Mouse (Mus musculus) neural tube, embryonic 15.5 days (tissue): ENCODE data around the gene Btbd35f7. TPM values are rescaled to one million over a fixed set of nuclear protein-coding genes. Genes with fewer than 3 reads are reported as not detected.
"Not testable (repeated sequence)": the region's sequence is repeated elsewhere in the genome, so short reads cannot be mapped to it uniquely, and the experiment has no call there.

Source experiments
- ATAC-seq: fragments of 200-750 bp; cut with Nextera tagmentation; 2 replicates; pipeline ENCODE4 v1.8.0; 2017; ENCODE audit warnings: mild to moderate bottlenecking, moderate TSS enrichment, moderate library complexity; ENCODE audit not compliant: low FRiP score
- H3K27ac ChIP-seq: fragments of 300-500 bp; sonication (generic); replicated peaks from 2 replicates; pipeline ENCODE4 v1.5.1; 2015; ENCODE audit warnings: mild to moderate bottlenecking, inconsistent platforms
- H3K27me3 ChIP-seq: fragments of 300-500 bp; sonication (generic); replicated peaks from 2 replicates; pipeline ENCODE4 v1.6.1; 2015; ENCODE audit warnings: inconsistent platforms
- H3K36me3 ChIP-seq: fragments of 300-500 bp; sonication (generic); 2 replicates; pipeline ENCODE4 v1.6.1; 2015; ENCODE audit warnings: inconsistent platforms
- H3K4me1 ChIP-seq: fragments of 300-500 bp; sonication (generic); 2 replicates; pipeline ENCODE4 v1.6.1; 2015; ENCODE audit warnings: inconsistent platforms
- H3K4me2 ChIP-seq: fragments of 300-500 bp; sonication (generic); 2 replicates; pipeline ENCODE4 v1.6.1; 2015; ENCODE audit warnings: inconsistent platforms, mild to moderate bottlenecking, moderate library complexity
- H3K4me3 ChIP-seq: fragments of 300-500 bp; sonication (generic); replicated peaks from 2 replicates; pipeline ENCODE4 v1.5.1; 2015; ENCODE audit warnings: mild to moderate bottlenecking, inconsistent platforms
- H3K9ac ChIP-seq: fragments of 300-500 bp; sonication (generic); replicated peaks from 2 replicates; pipeline ENCODE4 v1.6.1; 2015; ENCODE audit warnings: mild to moderate bottlenecking, inconsistent platforms
- H3K9me3 ChIP-seq: fragments of 300-500 bp; sonication (generic); replicated peaks from 2 replicates; pipeline ENCODE4 v1.6.1; 2016; ENCODE audit warnings: inconsistent platforms
- WGBS: fragments of 180-500 bp; shearing (Covaris S2); methylation state at CpG from one replicate; pipeline ENCODE4 v1.1.7; 2015; ENCODE audit warnings: mixed read lengths; 5-methylcytosine and 5-hydroxymethylcytosine counted together
- polyA plus RNA-seq: library from polyadenylated mRNA; unstranded; fragments of >200 nt; fragmentation: Nextera tagmentation; extraction: Ambion mirVana; gene quantifications from 2 replicates; pipeline ENCODE4 v1.2.1, GENCODE M21; 2015

The Btbd35f7 gene
- not detected in 2 replicates for polyA plus RNA-seq

GRCm38 (mm10) chrX:5668767-5669166 lies at the start of gene Btbd35f7:
Gene Btbd35f7 (plus strand): TSS chrX:5669067.
- H3K9ac ChIP-seq, ATAC-seq, H3K4me1 ChIP-seq, H3K36me3 ChIP-seq, H3K27ac ChIP-seq, H3K4me2 ChIP-seq, H3K27me3 ChIP-seq, H3K9me3 ChIP-seq, H3K4me3 ChIP-seq: not testable (repeated sequence)
- WGBS, result no CpG with 5 or more reads among the region's 2 CpGs

Other genes with a start within 250 kb of the Btbd35f7 start
- 0.18 TPM in 1 of 2 replicates, not detected in the other for gene Mycs, start 199.8 kb upstream of the Btbd35f7 start, polyA plus RNA-seq